Mouse (Mus musculus): ENCODE data around the gene Arl6ip4. TPM values are rescaled to one million over a fixed set of nuclear protein-coding genes. Genes with fewer than 3 reads are reported as not detected.

Gene Arl6ip4
- polyA plus RNA-seq, 1 experiment = 82.5 TPM

GRCm38 (mm10) chr5:124100128-124101044 is 15.5 kb upstream of the Arl6ip4 start:
- H3K27me3 ChIP-seq (ENCODE audit: control insufficient read depth, insufficient read depth, low read length, poor library complexity, severe bottlenecking) = no peaks in the 10 kb centered on the region
- no peak overlapping the region for H3K27ac ChIP-seq (ENCODE audit: insufficient read depth, low read length)
- TF ChIP-seq CTCF (IDR thresholded peaks at IDR 0.05; ENCODE audit: low read depth, low read length) = no peak
- TF ChIP-seq EP300 (IDR thresholded peaks at IDR 0.05; ENCODE audit: insufficient read depth, low read depth, low read length) = no peak
- TF ChIP-seq POLR2A (IDR thresholded peaks at IDR 0.05; ENCODE audit: insufficient read depth, low read length) = no peak
- H3K4me1 ChIP-seq (ENCODE audit: control insufficient read depth, insufficient read depth, low read length) = no peaks in the 10 kb centered on the region
- no peak overlapping the region for H3K4me3 ChIP-seq (ENCODE audit: low read depth, low read length)
- H3K9ac ChIP-seq (ENCODE audit: low read depth, poor library complexity, severe bottlenecking) = no peak overlapping the region
- peaks cover 5% of the 10 kb centered on the region for H3K9me3 ChIP-seq (replicated peaks; ENCODE audit: control insufficient read depth, insufficient read depth, low read length, poor library complexity, severe bottlenecking)
- no peaks in the 10 kb centered on the region for H3K36me3 ChIP-seq (ENCODE audit: control insufficient read depth, insufficient read depth, low read length, poor library complexity, severe bottlenecking)

- TF ChIP-seq CTCF (IDR thresholded peaks at IDR 0.05; ENCODE audit: low read depth, low read length) (no peak), POLR2A (IDR thresholded peaks at IDR 0.05; ENCODE audit: insufficient read depth, low read length) (no peak), EP300 (IDR thresholded peaks at IDR 0.05; ENCODE audit: insufficient read depth, low read depth, low read length) (no peak)
- Histone ChIP-seq H3K27me3 (ENCODE audit: control insufficient read depth, insufficient read depth, low read length, poor library complexity, severe bottlenecking) (no peaks in the 10 kb centered on the region), H3K4me3 (ENCODE audit: low read depth, low read length) (no peak overlapping the region), H3K4me1 (ENCODE audit: control insufficient read depth, insufficient read depth, low read length) (no peaks in the 10 kb centered on the region), H3K9me3 (replicated peaks; ENCODE audit: control insufficient read depth, insufficient read depth, low read length, poor library complexity, severe bottlenecking) (peaks cover 5% of the 10 kb centered on the region), H3K9ac (ENCODE audit: low read depth, poor library complexity, severe bottlenecking) (no peak overlapping the region), H3K36me3 (ENCODE audit: control insufficient read depth, insufficient read depth, low read length, poor library complexity, severe bottlenecking) (no peaks in the 10 kb centered on the region), H3K27ac (ENCODE audit: insufficient read depth, low read length) (no peak overlapping the region)
These were observed 13.6 kb upstream of the Arl6ip4 start for GRCm38 (mm10) chr5:124102326-124102725.

GRCm38 (mm10) chr5:124103020-124103419 is 12.9 kb upstream of the Arl6ip4 start:
- TF ChIP-seq POLR2A (IDR thresholded peaks at IDR 0.05; ENCODE audit: insufficient read depth, low read length) (no peak), EP300 (IDR thresholded peaks at IDR 0.05; ENCODE audit: insufficient read depth, low read depth, low read length) (no peak), CTCF (IDR thresholded peaks at IDR 0.05; ENCODE audit: low read depth, low read length) (no peak)
- Histone ChIP-seq H3K9ac (ENCODE audit: low read depth, poor library complexity, severe bottlenecking) (no peak overlapping the region), H3K36me3 (ENCODE audit: control insufficient read depth, insufficient read depth, low read length, poor library complexity, severe bottlenecking) (no peaks in the 10 kb centered on the region), H3K27ac (ENCODE audit: insufficient read depth, low read length) (no peak overlapping the region), H3K27me3 (ENCODE audit: control insufficient read depth, insufficient read depth, low read length, poor library complexity, severe bottlenecking) (no peaks in the 10 kb centered on the region), H3K4me1 (ENCODE audit: control insufficient read depth, insufficient read depth, low read length) (no peaks in the 10 kb centered on the region), H3K9me3 (replicated peaks; ENCODE audit: control insufficient read depth, insufficient read depth, low read length, poor library complexity, severe bottlenecking) (peaks cover 5% of the 10 kb centered on the region), H3K4me3 (ENCODE audit: low read depth, low read length) (no peak overlapping the region)

GRCm38 (mm10) chr5:124103552-124103951 is 12.3 kb upstream of the Arl6ip4 start:
- H3K36me3 ChIP-seq (ENCODE audit: control insufficient read depth, insufficient read depth, low read length, poor library complexity, severe bottlenecking) = no peaks in the 10 kb centered on the region
- no peak overlapping the region for H3K27ac ChIP-seq (ENCODE audit: insufficient read depth, low read length)
- TF ChIP-seq EP300 (IDR thresholded peaks at IDR 0.05; ENCODE audit: insufficient read depth, low read depth, low read length) (no peak), CTCF (IDR thresholded peaks at IDR 0.05; ENCODE audit: low read depth, low read length) (no peak)
- H3K4me1 ChIP-seq (ENCODE audit: control insufficient read depth, insufficient read depth, low read length) = no peaks in the 10 kb centered on the region
- H3K9me3 ChIP-seq (replicated peaks; ENCODE audit: control insufficient read depth, insufficient read depth, low read length, poor library complexity, severe bottlenecking) = peaks cover 5% of the 10 kb centered on the region
- no peak overlapping the region for H3K4me3 ChIP-seq (ENCODE audit: low read depth, low read length)
- no peak overlapping the region for H3K9ac ChIP-seq (ENCODE audit: low read depth, poor library complexity, severe bottlenecking)
- H3K27me3 ChIP-seq (ENCODE audit: control insufficient read depth, insufficient read depth, low read length, poor library complexity, severe bottlenecking) = no peaks in the 10 kb centered on the region

GRCm38 (mm10) chr5:124111077-124111741 is 4.7 kb upstream of the Arl6ip4 start:
- peak overlapping the region; percentile 76 for H3K4me3 ChIP-seq (ENCODE audit: low read depth, low read length)
- H3K4me1 ChIP-seq (ENCODE audit: control insufficient read depth, insufficient read depth, low read length) = no peaks in the 10 kb centered on the region
- TF ChIP-seq POLR2A (IDR thresholded peaks at IDR 0.05; ENCODE audit: insufficient read depth, low read length) (no peak), CTCF (IDR thresholded peaks at IDR 0.05; ENCODE audit: low read depth, low read length) (peak; percentile 64)
- no peak overlapping the region for H3K9ac ChIP-seq (ENCODE audit: low read depth, poor library complexity, severe bottlenecking)
- peaks cover 4% of the 10 kb centered on the region for H3K9me3 ChIP-seq (replicated peaks; ENCODE audit: control insufficient read depth, insufficient read depth, low read length, poor library complexity, severe bottlenecking)
- H3K27ac ChIP-seq (ENCODE audit: insufficient read depth, low read length) = no peak overlapping the region
- H3K27me3 ChIP-seq (ENCODE audit: control insufficient read depth, insufficient read depth, low read length, poor library complexity, severe bottlenecking) = no peaks in the 10 kb centered on the region
- no peaks in the 10 kb centered on the region for H3K36me3 ChIP-seq (ENCODE audit: control insufficient read depth, insufficient read depth, low read length, poor library complexity, severe bottlenecking)
